Mouse (Mus musculus) ovary, adult 18-20 months (tissue): ENCODE data around the gene Msi2.

ENCODE experiments used
- DNase-seq: peaks from one replicate; pipeline ENCODE4 v3.0.0; 2022; ENCODE audit warnings: low spot score, mixed read lengths

Gene Msi2

GRCm38 (mm10) chr11:88718050-88718765, at the start of gene Msi2:
Msi2 (minus strand) TSS chr11:88718513.
- DNase-seq = peak; percentile 88

- DNase-seq = no peak
Observed at GRCm38 (mm10) chr11:88765635-88766034, 47.3 kb upstream of the Msi2 start.

- DNase-seq = no peak
Observed at GRCm38 (mm10) chr11:88763371-88763770, 45.1 kb upstream of the Msi2 start.

GRCm38 (mm10) chr11:88759501-88759900, 41.2 kb upstream of the Msi2 start:
- no peak for DNase-seq

GRCm38 (mm10) chr11:88758402-88758801, 40.1 kb upstream of the Msi2 start:
- no peak for DNase-seq

- DNase-seq = no peak
Observed at GRCm38 (mm10) chr11:88745306-88745705, 27.0 kb upstream of the Msi2 start.

GRCm38 (mm10) chr11:88739574-88740295, 21.4 kb upstream of the Msi2 start:
- DNase-seq = no peak

- no peak for DNase-seq
Observed at GRCm38 (mm10) chr11:88729363-88729762, 11.1 kb upstream of the Msi2 start.

- DNase-seq = peak; percentile 39
Observed at GRCm38 (mm10) chr11:88728508-88728890, 10.2 kb upstream of the Msi2 start.

GRCm38 (mm10) chr11:88727768-88728507, 9.6 kb upstream of the Msi2 start:
- no peak for DNase-seq

GRCm38 (mm10) chr11:88721144-88721636, 2.9 kb upstream of the Msi2 start:
- DNase-seq = no peak

GRCm38 (mm10) chr11:88720261-88721143, 2.2 kb upstream of the Msi2 start:
- DNase-seq = peak; percentile 25

- no peak for DNase-seq
Observed at GRCm38 (mm10) chr11:88719601-88720000, 1.3 kb upstream of the Msi2 start.

GRCm38 (mm10) chr11:88718766-88719595, 668 bp upstream of the Msi2 start:
- peak; percentile 42 for DNase-seq

GRCm38 (mm10) chr11:88717644-88718049, 666 bp downstream of the Msi2 start:
- DNase-seq = no peak

- DNase-seq = no peak
Observed at GRCm38 (mm10) chr11:88717016-88717643, 1.2 kb downstream of the Msi2 start.

GRCm38 (mm10) chr11:88716061-88716994, 2.0 kb downstream of the Msi2 start:
- peak; percentile 24 for DNase-seq

GRCm38 (mm10) chr11:88715299-88715698, 3.0 kb downstream of the Msi2 start:
- no peak for DNase-seq

- DNase-seq = no peak
Observed at GRCm38 (mm10) chr11:88714127-88714526, 4.2 kb downstream of the Msi2 start.
